ENCODE assay signal across 24 mouse cellular contexts in genomic region chr15:84913201-84913600, GRCm38 (mm10). TPM values are rescaled to one million over a fixed set of nuclear protein-coding genes. Genes with fewer than 3 reads are reported as not detected.
DNase-seq lines count a peak whose midpoint lies in the region; ATAC-seq and TF ChIP-seq lines count a peak whose summit lies in the region.
"Had no signal": no experiment of that assay in that cellular context is flagged by ENCODE, and none has a peak within 500 bp of the region (broad histone marks: within the 10 kb centered on the region; RNA-seq: fewer than 3 reads in every experiment).

No protein-coding gene starts in this region.

- no peaks in the 10 kb centered on the region for H3K4me1 ChIP-seq in hindbrain, postnatal 0 days (ENCODE audit: insufficient read depth, low read length)
- H3K4me1 ChIP-seq in hindbrain, embryonic 10.5 days (replicated peaks) = no peaks in the 10 kb centered on the region
- no peaks in the 10 kb centered on the region for H3K4me1 ChIP-seq in kidney, embryonic 16.5 days (ENCODE audit: insufficient read depth, low read length)
- H3K4me1 ChIP-seq in testis, adult 2 months (ENCODE audit: control insufficient read depth, insufficient read depth, low read length) = no peaks in the 10 kb centered on the region
- H3K4me1 ChIP-seq: embryonic facial prominence, embryonic 15.5 days; heart, embryonic 10.5 days had no signal

- H3K4me3 ChIP-seq in hindbrain, postnatal 0 days (ENCODE audit: low read length) = no peak overlapping the region
- no peak overlapping the region for H3K4me3 ChIP-seq in hindbrain, embryonic 10.5 days
- H3K4me3 ChIP-seq in kidney, embryonic 16.5 days (ENCODE audit: low read length) = no peak overlapping the region
- peak overlapping the region; percentile 87 for H3K4me3 ChIP-seq in testis, adult 2 months (ENCODE audit: control insufficient read depth, low read depth, low read length)
- H3K4me3 ChIP-seq: embryonic facial prominence, embryonic 15.5 days; erythroblast, embryonic 14.5 days; forebrain, embryonic 10.5 days; heart, embryonic 10.5 days; hindbrain, embryonic 13.5 days had no signal

- peak; percentile 33 to 62 for DNase-seq in cerebellum, postnatal 10 days
- DNase-seq in cerebellum, adult 11-12 months = no peak
- peak; percentile 39 for DNase-seq in hindbrain, postnatal 0 days (ENCODE audit: low spot score)
- DNase-seq in hindbrain, embryonic 10.5 days (ENCODE audit: low spot score) = no peak
- DNase-seq in kidney, postnatal 14 days = peak; percentile 17
- no peak for DNase-seq in testis, postnatal 14 days (ENCODE audit: low spot score)
- DNase-seq: adrenal gland, postnatal 10 days; B cell, adult 2 months; cerebellum, adult 2 months; cerebellum, postnatal 14 days; embryo, embryonic 11 days; gastrocnemius, postnatal 10 days; heart, adult 18-20 months; heart, postnatal 10 days; heart, postnatal 4 days had no signal

- H3K4me2 ChIP-seq in hindbrain, postnatal 0 days (ENCODE audit: low read depth, low read length) = no peak overlapping the region
- H3K4me2 ChIP-seq in kidney, embryonic 16.5 days (replicated peaks; ENCODE audit: low read depth, low read length) = no peak overlapping the region
- H3K4me2 ChIP-seq: embryonic facial prominence, embryonic 15.5 days; hindbrain, embryonic 13.5 days had no signal

- H3K27me3 ChIP-seq in hindbrain, postnatal 0 days (ENCODE audit: insufficient read depth, low read length) = no peaks in the 10 kb centered on the region
- no peaks in the 10 kb centered on the region for H3K27me3 ChIP-seq in hindbrain, embryonic 10.5 days (ENCODE audit: insufficient read depth, poor library complexity, severe bottlenecking)
- H3K27me3 ChIP-seq in kidney, embryonic 16.5 days (ENCODE audit: insufficient read depth, low read length) = no peaks in the 10 kb centered on the region
- no peaks in the 10 kb centered on the region for H3K27me3 ChIP-seq in testis, adult 2 months (ENCODE audit: control insufficient read depth, insufficient read depth, low read length)
- H3K27me3 ChIP-seq: embryonic facial prominence, embryonic 15.5 days; hindbrain, embryonic 13.5 days had no signal

- no peak for ATAC-seq in hindbrain, postnatal 0 days
- no peak for ATAC-seq in kidney, embryonic 16.5 days (ENCODE audit: low FRiP score, low TSS enrichment)
- ATAC-seq: CD4-positive, CD25-positive, alpha-beta regulatory T cell, adult 4 months had no signal

- no peak for TF ChIP-seq CTCF in hindbrain, postnatal 0 days (IDR thresholded peaks at IDR 0.05; ENCODE audit: low read depth)
- TF ChIP-seq CTCF in testis, adult 2 months (IDR thresholded peaks at IDR 0.05; ENCODE audit: control insufficient read depth, insufficient read depth, insufficient replicate concordance, low read depth, low read length) = no peak

- no peak for TF ChIP-seq POLR2A in testis, adult 2 months (IDR thresholded peaks at IDR 0.05; ENCODE audit: control insufficient read depth, low read depth, low read length)

- no peak overlapping the region for H3K9ac ChIP-seq in hindbrain, postnatal 0 days (replicated peaks; ENCODE audit: low read length)
- no peak overlapping the region for H3K9ac ChIP-seq in kidney, embryonic 16.5 days (replicated peaks; ENCODE audit: low read length)
- H3K9ac ChIP-seq: embryonic facial prominence, embryonic 15.5 days; hindbrain, embryonic 13.5 days had no signal

- H3K9me3 ChIP-seq in hindbrain, postnatal 0 days (ENCODE audit: low read length) = 0 out of 2 replicates have a peak, but pooled peaks cover 9% of the 10 kb centered on the region
- H3K9me3 ChIP-seq in hindbrain, embryonic 10.5 days = peaks cover 5% of the 10 kb centered on the region
- H3K9me3 ChIP-seq in kidney, embryonic 16.5 days (ENCODE audit: low read length) = no peaks in the 10 kb centered on the region; the same call in 1 of the 2 replicates
- H3K9me3 ChIP-seq: embryonic facial prominence, embryonic 15.5 days; hindbrain, embryonic 13.5 days had no signal

- WGBS in hindbrain, postnatal 0 days = 53% methylated on average over 3 of the region's 3 CpGs
- WGBS in hindbrain, embryonic 10.5 days = 92% methylated on average over 3 of the region's 3 CpGs
- WGBS in kidney, embryonic 16.5 days = 89% methylated on average over 3 of the region's 3 CpGs

- no peaks in the 10 kb centered on the region for H3K36me3 ChIP-seq in hindbrain, postnatal 0 days (ENCODE audit: insufficient read depth, low read length)
- H3K36me3 ChIP-seq in hindbrain, embryonic 10.5 days = peaks cover 27% of the 10 kb centered on the region
- no peaks in the 10 kb centered on the region for H3K36me3 ChIP-seq in kidney, embryonic 16.5 days (ENCODE audit: insufficient read depth, low read length)
- peaks cover 2% of the 10 kb centered on the region for H3K36me3 ChIP-seq in testis, adult 2 months (ENCODE audit: control insufficient read depth, insufficient read depth, low read length)
- H3K36me3 ChIP-seq: embryonic facial prominence, embryonic 15.5 days had no signal

- no peak overlapping the region for H3K27ac ChIP-seq in hindbrain, postnatal 0 days
- no peak overlapping the region for H3K27ac ChIP-seq in hindbrain, embryonic 10.5 days
- no peak overlapping the region for H3K27ac ChIP-seq in kidney, embryonic 16.5 days (ENCODE audit: low read length)
- H3K27ac ChIP-seq in testis, adult 2 months (ENCODE audit: control insufficient read depth, insufficient read depth, low read depth, low read length) = peak overlapping the region; percentile 73
- H3K27ac ChIP-seq: embryonic facial prominence, embryonic 15.5 days; forebrain, embryonic 10.5 days; heart, embryonic 10.5 days; hindbrain, embryonic 13.5 days had no signal

RNA-seq across cellular contexts. Expression of gene Gm29666, which starts 6.6 kb away (rescaled TPM):
- total RNA-seq in hindbrain, postnatal 0 days (2014; rRNA removed) = 0.47 and 0.50 TPM in 2 replicates
- 0.54 and 0.65 TPM in 2 replicates for polyA plus RNA-seq in hindbrain, postnatal 0 days (2015; fragmentation: Nextera tagmentation; extraction: Ambion mirVana)
- 0.90 and 1.2 TPM in 2 replicates for polyA plus RNA-seq in hindbrain, embryonic 10.5 days (2016; fragmentation: Nextera tagmentation; extraction: Ambion mirVana)
- 0.50 and 0.95 TPM in 2 replicates for polyA plus RNA-seq in kidney, embryonic 16.5 days (2015; fragmentation: Nextera tagmentation; extraction: Ambion mirVana)
- polyA plus RNA-seq in testis, adult 2 months (2012; rRNA removed) = 0.96 and 1.0 TPM in 2 replicates

RNA-seq across cellular contexts. Expression of gene Nup50, which starts 10.0 kb away (rescaled TPM):
- 13.3 and 18.4 TPM in 2 replicates for total RNA-seq in hindbrain, postnatal 0 days (2014; rRNA removed)
- polyA plus RNA-seq in hindbrain, postnatal 0 days (2015; fragmentation: Nextera tagmentation; extraction: Ambion mirVana) = 23.6 and 24.7 TPM in 2 replicates
- 62.0 and 69.7 TPM in 2 replicates for polyA plus RNA-seq in hindbrain, embryonic 10.5 days (2016; fragmentation: Nextera tagmentation; extraction: Ambion mirVana)
- 40.6 and 42.8 TPM in 2 replicates for polyA plus RNA-seq in kidney, embryonic 16.5 days (2015; fragmentation: Nextera tagmentation; extraction: Ambion mirVana)
- polyA plus RNA-seq in testis, adult 2 months (2012; rRNA removed) = 27.3 and 28.1 TPM in 2 replicates

RNA-seq across cellular contexts. Expression of gene Phf21b, which starts 57.4 kb away (rescaled TPM):
- 22.8 and 29.7 TPM in 2 replicates for total RNA-seq in hindbrain, postnatal 0 days (2014; rRNA removed)
- 2.2 and 2.5 TPM in 2 replicates for polyA plus RNA-seq in hindbrain, postnatal 0 days (2015; fragmentation: Nextera tagmentation; extraction: Ambion mirVana)
- polyA plus RNA-seq in hindbrain, embryonic 10.5 days (2016; fragmentation: Nextera tagmentation; extraction: Ambion mirVana) = 10.7 and 30.8 TPM in 2 replicates
- polyA plus RNA-seq in kidney, embryonic 16.5 days (2015; fragmentation: Nextera tagmentation; extraction: Ambion mirVana) = 0.19 and 0.49 TPM in 2 replicates
- polyA plus RNA-seq in testis, adult 2 months (2012; rRNA removed) = 4.4 and 5.6 TPM in 2 replicates
- polyA plus RNA-seq: G1E had no signal

Comparison
In these comparisons a context has a peak if more than half of its experiments do, and no peak if none do; other contexts are left out.
1. DNase-seq: peak in cerebellum, postnatal 10 days (2 of 2), hindbrain, postnatal 0 days (single experiment) and kidney, postnatal 14 days (single experiment); none in cerebellum, adult 11-12 months (single experiment), hindbrain, embryonic 10.5 days (single experiment) and testis, postnatal 14 days (single experiment).